Mouse (Mus musculus) liver, embryonic 14.5 days (tissue): ENCODE data around the gene Galnt2. TPM values are rescaled to one million over a fixed set of nuclear protein-coding genes. Genes with fewer than 3 reads are reported as not detected.

Experiments used
- ATAC-seq: fragments of 200-750 bp; cut with Nextera tagmentation; 2 replicates; pipeline ENCODE4 v1.8.0; 2017; ENCODE audit warnings: moderate number of reproducible peaks, mild to moderate bottlenecking, moderate library complexity; ENCODE audit not compliant: insufficient read depth
- DNase-seq, 3 experiments: peaks; one replicate each; pipeline ENCODE4 v3.0.0-alpha.2; 2012 to 2013; ENCODE audit warnings: low read depth in 3 of 3, low spot score in 3 of 3
- H3K27ac ChIP-seq: fragments of 300-500 bp; sonication (generic); 2 replicates; pipeline ENCODE4 v1.5.1; 2014; ENCODE audit warnings: moderate library complexity, mild to moderate bottlenecking, control low read depth, inconsistent platforms
- H3K27me3 ChIP-seq: fragments of 300-500 bp; sonication (generic); 2 replicates; pipeline ENCODE4 v1.6.1; 2014; ENCODE audit warnings: mild to moderate bottlenecking, low read length, moderate library complexity; ENCODE audit not compliant: control insufficient read depth, insufficient read depth
- H3K36me3 ChIP-seq: fragments of 300-500 bp; sonication (generic); replicated peaks from 2 replicates; pipeline ENCODE4 v1.6.1; 2014; ENCODE audit warnings: low read depth; ENCODE audit not compliant: control insufficient read depth, insufficient read depth
- H3K4me1 ChIP-seq, 2 experiments: fragments of 200-500 bp in 1 of 2; fragments of 300-500 bp in 1 of 2; sonication (generic) in 1 of 2; replicated peaks; 2 replicates each; pipeline ENCODE4 v1.6.1; 2012 to 2014; ENCODE audit warnings: antibody characterized with exemption in 1 of 2, inconsistent platforms in 1 of 2, low read length in 1 of 2; ENCODE audit not compliant: control insufficient read depth in 2 of 2, insufficient read depth in 2 of 2
- H3K4me2 ChIP-seq: fragments of 300-500 bp; sonication (generic); 2 replicates; pipeline ENCODE4 v1.6.1; 2014; ENCODE audit warnings: low read depth, mild to moderate bottlenecking, control low read depth, moderate library complexity
- H3K4me3 ChIP-seq, 2 experiments: fragments of 200-500 bp in 1 of 2; fragments of 300-500 bp in 1 of 2; sonication (generic) in 1 of 2; 2 replicates each; pipeline ENCODE4 v1.5.1; 2012 to 2014; ENCODE audit warnings: low read depth in 2 of 2, low read length in 2 of 2, mild to moderate bottlenecking in 2 of 2, control low read depth in 1 of 2, inconsistent platforms in 1 of 2, moderate library complexity in 1 of 2; ENCODE audit not compliant: insufficient read depth in 1 of 2
- H3K9ac ChIP-seq: fragments of 300-500 bp; sonication (generic); replicated peaks from 2 replicates; pipeline ENCODE4 v1.6.1; 2014; ENCODE audit warnings: mild to moderate bottlenecking, control low read depth, moderate library complexity
- H3K9me3 ChIP-seq: fragments of 300-500 bp; sonication (generic); 2 replicates; pipeline ENCODE4 v1.6.1; 2016; ENCODE audit warnings: low read length, mixed read lengths; ENCODE audit not compliant: control insufficient read depth
- CTCF ChIP-seq: IDR thresholded peaks from 2 replicates; pipeline ENCODE4 v1.5.1; 2016; ENCODE audit warnings: antibody characterized with exemption, low read depth, control low read depth
- EP300 ChIP-seq: IDR thresholded peaks from 2 replicates; pipeline ENCODE4 v1.6.1; 2016; ENCODE audit warnings: antibody characterized with exemption, low read depth
- WGBS: fragments of 180-500 bp; shearing (Covaris S2); extraction: QIAGEN DNeasy Blood & Tissue Kit; methylation state at CpG from one replicate; pipeline ENCODE4 v1.1.7; 2014; ENCODE audit not compliant: insufficient replicate concordance; 5-methylcytosine and 5-hydroxymethylcytosine counted together
- polyA plus RNA-seq, 2 experiments: library from polyadenylated mRNA; depleted of rRNA in 1 of 2; stranded (reverse) in 1 of 2; unstranded in 1 of 2; fragments of >200 nt; fragmentation: Nextera tagmentation in 1 of 2; extraction: Ambion mirVana in 1 of 2; gene quantifications; 2 replicates each; pipeline versions ENCODE4 v1.2.1 to v1.2.3; 2012 to 2014

Galnt2 gene
- polyA plus RNA-seq, 2 experiments = 6.6 to 19.2 TPM

DNA sequence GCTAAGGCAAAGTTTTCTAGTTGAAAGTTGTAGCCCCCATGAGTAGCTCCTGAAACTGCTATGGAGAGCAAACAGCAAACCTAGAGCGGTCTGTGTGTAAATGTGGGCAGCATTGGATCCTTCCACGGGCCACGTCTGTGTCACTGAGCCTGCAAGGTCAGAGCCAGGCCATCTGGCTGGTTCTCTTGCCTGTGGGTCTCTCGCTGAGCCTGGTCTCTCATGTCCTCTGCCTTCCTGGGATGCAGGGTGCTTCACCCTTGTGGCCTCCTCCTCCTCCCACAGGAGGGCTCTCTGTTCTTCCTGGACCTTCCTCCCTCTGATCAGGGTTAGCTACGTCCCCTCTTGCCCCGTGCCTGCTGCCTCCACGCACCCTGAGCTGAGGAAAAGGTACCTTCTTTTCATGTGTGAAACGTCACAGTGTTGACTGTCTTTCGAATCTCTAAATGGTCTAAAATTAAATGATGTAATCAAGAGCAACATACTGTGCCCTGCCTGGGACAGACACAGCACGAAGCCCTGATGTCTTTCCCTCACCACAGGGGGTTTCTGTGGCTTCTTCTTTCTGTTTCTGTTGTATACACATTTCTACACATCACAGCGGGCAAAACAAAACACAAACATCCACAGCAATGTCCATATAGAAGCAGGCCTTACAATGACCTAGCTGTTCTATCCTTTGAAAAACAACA, 52.6 kb downstream of the Galnt2 start:
- no peak overlapping the region for H3K9ac ChIP-seq
- H3K4me2 ChIP-seq = no peak overlapping the region
- peaks cover 0 to 7% of the 10 kb centered on the region in 2 experiments; a peak in 1 of 4 replicates for H3K4me1 ChIP-seq
- H3K36me3 ChIP-seq = no peaks in the 10 kb centered on the region
- no peaks in the 10 kb centered on the region for H3K9me3 ChIP-seq
- no peak overlapping the region for H3K27ac ChIP-seq
- 57% methylated on average over 11 of the region's 11 CpGs for WGBS
- no peaks in the 10 kb centered on the region for H3K27me3 ChIP-seq
- no peak for DNase-seq
- TF ChIP-seq CTCF (no peak), EP300 (no peak)
- no peak overlapping the region for H3K4me3 ChIP-seq
- ATAC-seq = no peak

DNA sequence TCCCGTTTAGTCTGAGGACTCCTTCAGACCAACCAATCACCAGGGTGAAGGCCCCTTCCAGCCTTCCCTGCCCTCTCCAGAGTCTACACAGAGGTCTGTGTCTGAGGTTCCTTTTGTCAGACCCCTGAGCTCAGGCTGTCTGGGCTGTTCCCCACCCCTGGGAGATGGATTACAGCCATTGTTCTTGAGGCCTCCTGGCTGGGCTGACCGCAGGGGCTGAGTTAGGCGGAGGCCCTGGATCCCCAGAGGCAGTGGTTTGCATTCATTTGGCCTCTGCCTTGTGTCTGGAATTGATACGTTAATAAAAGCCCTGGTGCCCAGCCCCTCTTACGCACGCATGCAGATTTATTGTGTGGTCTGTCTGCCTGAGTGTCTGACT, 53.1 kb downstream of the Galnt2 start:
- Histone ChIP-seq H3K4me3 (no peak overlapping the region), H3K9ac (no peak overlapping the region), H3K36me3 (no peaks in the 10 kb centered on the region), H3K4me1 (peaks cover 0 to 7% of the 10 kb centered on the region in 2 experiments; a peak in 1 of 4 replicates), H3K9me3 (no peaks in the 10 kb centered on the region), H3K27ac (no peak overlapping the region), H3K4me2 (no peak overlapping the region), H3K27me3 (no peaks in the 10 kb centered on the region)
- no peak for DNase-seq
- 45% methylated on average over 6 of the region's 6 CpGs for WGBS
- TF ChIP-seq EP300 = no peak
- no peak for TF ChIP-seq CTCF
- ATAC-seq = no peak

DNA sequence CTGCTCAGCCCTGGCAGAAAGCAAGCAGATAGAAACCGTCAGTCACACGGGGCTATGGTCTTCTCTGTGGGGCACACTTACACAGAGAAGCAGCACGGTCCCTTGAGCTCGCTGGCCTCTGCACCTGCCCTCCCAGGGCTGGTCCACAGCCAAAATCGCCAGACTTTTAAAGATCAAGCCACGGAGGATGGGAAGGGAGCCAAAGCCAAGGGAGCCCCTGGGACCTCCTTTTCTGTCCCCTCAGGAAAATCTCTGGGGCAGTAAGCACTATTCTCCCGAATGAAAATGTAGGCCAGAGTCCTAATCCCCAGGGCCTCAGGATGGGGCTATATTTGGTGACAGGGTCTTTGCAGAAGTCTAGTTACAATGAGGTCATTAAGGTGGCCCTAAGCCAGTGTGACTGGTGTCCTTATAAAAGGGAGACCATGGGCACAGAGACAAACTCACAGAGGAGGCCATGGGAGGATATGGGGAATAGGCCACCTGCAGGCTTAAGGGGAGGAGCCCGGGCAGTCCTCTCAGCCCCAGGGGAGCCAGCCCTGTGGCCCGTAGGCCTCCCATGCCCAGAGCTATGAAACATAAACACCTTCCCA, 53.9 kb downstream of the Galnt2 start:
- ATAC-seq (no peak), DNase-seq (no peak)

DNA sequence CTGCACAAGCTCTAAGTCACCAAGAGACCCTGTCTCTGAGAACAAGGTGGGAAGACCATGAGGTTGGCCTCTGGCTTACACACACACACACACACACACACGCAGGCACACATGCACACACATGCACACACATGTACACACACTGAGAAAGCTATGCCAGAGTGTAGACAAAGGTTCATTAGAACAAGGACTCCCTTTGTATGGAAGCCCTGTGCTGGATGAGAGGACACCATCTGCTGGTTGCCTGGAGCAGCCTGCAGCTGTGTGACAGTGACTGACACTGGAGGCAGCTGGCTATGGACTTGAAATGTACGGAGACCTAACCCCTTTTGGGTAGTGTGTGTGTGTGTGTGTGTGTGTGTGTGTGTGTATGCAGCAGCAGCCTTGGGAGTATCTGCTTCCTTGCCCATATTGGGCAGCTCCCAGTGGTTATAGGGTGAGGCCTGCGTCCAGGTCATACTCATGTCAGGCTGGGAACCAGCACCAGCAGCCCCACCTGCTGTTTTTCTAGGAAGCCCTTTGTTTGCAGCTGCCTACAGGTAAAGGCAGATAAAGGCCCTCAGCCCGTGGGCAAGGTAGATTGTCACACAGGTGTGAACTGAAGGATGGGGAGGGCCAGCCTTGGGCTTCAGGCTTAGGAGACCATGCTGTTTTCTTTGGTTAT, 55.4 kb downstream of the Galnt2 start:
- no peaks in the 10 kb centered on the region for H3K9me3 ChIP-seq
- no peak overlapping the region for H3K4me2 ChIP-seq
- no peaks in the 10 kb centered on the region for H3K36me3 ChIP-seq
- no peak overlapping the region for H3K4me3 ChIP-seq
- H3K27ac ChIP-seq = no peak overlapping the region
- H3K9ac ChIP-seq = no peak overlapping the region
- TF ChIP-seq CTCF (peak; percentile 53), EP300 (no peak)
- peaks cover 0 to 3% of the 10 kb centered on the region in 2 experiments; a peak in 1 of 4 replicates for H3K4me1 ChIP-seq
- ATAC-seq (no peak), DNase-seq (no peak)
- 57% methylated on average over 4 of the region's 4 CpGs for WGBS
- no peaks in the 10 kb centered on the region for H3K27me3 ChIP-seq

More for the DNA sequence above, 53.9 kb downstream of the Galnt2 start:
- H3K27ac ChIP-seq = no peak overlapping the region
- no peak overlapping the region for H3K9ac ChIP-seq
- no peaks in the 10 kb centered on the region for H3K36me3 ChIP-seq
- H3K4me1 ChIP-seq = peaks cover 0 to 3% of the 10 kb centered on the region in 2 experiments; a peak in 1 of 4 replicates
- TF ChIP-seq EP300 (no peak), CTCF (no peak)
- H3K4me2 ChIP-seq = no peak overlapping the region
- no peaks in the 10 kb centered on the region for H3K27me3 ChIP-seq
- no peak overlapping the region for H3K4me3 ChIP-seq
- 61% methylated on average over 9 of the region's 9 CpGs for WGBS
- H3K9me3 ChIP-seq = no peaks in the 10 kb centered on the region

DNA sequence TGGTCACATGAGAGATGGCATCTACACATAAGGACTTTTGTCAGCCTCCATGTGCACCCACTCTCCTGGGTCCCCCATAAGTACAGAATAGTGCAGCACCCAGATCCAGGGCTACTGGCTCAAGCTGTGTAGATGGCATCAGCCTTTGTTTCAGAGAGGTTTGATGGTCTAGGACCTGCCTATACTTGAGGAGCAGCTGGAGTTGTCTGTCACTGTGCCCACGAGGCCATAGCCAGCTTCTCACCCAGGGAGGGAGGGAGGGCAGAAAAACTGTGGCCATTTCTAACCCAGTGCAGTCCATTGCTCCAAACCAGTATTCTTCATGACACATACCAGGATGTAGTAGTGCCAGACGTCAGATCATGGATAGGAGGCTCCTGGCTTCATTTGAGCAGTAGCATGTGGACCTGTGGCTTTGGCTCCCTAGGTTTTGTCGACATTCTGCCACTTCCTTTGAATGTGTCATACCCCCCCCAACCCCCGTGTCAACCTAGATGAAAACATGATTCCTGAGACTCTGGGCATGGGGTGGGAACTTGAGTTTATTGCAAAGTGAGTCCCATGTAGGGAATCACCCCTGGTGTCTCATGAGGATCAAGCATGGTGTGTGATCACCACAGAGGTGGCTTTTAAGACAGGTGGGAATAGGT, 57.1 kb downstream of the Galnt2 start:
- Histone ChIP-seq H3K36me3 (no peaks in the 10 kb centered on the region), H3K4me1 (no peaks in the 10 kb centered on the region), H3K9me3 (no peaks in the 10 kb centered on the region), H3K27ac (no peak overlapping the region), H3K4me2 (no peak overlapping the region), H3K9ac (no peak overlapping the region), H3K27me3 (no peaks in the 10 kb centered on the region), H3K4me3 (no peak overlapping the region)
- WGBS = 43% methylated on average over 4 of the region's 4 CpGs
- TF ChIP-seq CTCF (no peak), EP300 (no peak)
- no peak for DNase-seq
- no peak for ATAC-seq
